Comparison of ENCODE assay signal across 9 mouse cellular contexts in the genomic region with DNA sequence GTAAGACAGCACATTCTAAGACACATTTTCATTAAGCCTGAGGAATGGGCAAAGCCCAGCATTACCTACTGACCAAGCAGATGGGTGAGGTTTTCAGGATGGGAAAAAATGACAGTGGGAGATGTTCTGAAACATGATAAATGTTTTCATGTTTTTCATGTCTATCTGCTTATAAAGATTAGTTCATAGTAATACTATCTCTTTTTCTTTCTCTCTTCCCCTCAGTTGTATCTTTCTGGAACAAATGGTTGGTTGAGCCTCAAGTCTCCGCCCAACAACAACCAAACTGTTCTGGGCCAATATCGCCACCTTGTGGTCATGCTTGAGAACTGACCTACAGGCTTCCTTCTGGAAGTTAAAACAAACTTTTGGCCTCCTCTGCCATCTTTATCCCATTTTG. TPM values are rescaled to one million over a fixed set of nuclear protein-coding genes. Genes with fewer than 3 reads are reported as not detected.
DNase-seq lines count a peak whose midpoint lies in the region; ATAC-seq and TF ChIP-seq lines count a peak whose summit lies in the region.
"Had no signal": no experiment of that assay in that cellular context is flagged by ENCODE, and none has a peak within 500 bp of the region (broad histone marks: within the 10 kb centered on the region; RNA-seq: fewer than 3 reads in every experiment).

No protein-coding gene starts in this region.

- H3K4me3 ChIP-seq in intestine, postnatal 0 days (ENCODE audit: low read depth, low read length) = no peak overlapping the region
- no peak overlapping the region for H3K4me3 ChIP-seq in intestine, embryonic 16.5 days (ENCODE audit: low read length)
- H3K4me3 ChIP-seq in E14TG2a.4 (replicated peaks; ENCODE audit: low read length) = no peak overlapping the region
- no peak overlapping the region for H3K4me3 ChIP-seq in limb, embryonic 10.5 days
- H3K4me3 ChIP-seq in forebrain, embryonic 13.5 days = no peak overlapping the region
- H3K4me3 ChIP-seq: midbrain, embryonic 12.5 days had no signal

- no peak for ATAC-seq in intestine, postnatal 0 days
- no peak for ATAC-seq in intestine, embryonic 16.5 days
- ATAC-seq in forebrain, embryonic 13.5 days = no peak

- WGBS in intestine, postnatal 0 days = 28% methylated on average over 2 of the region's 2 CpGs
- 27% methylated on average over 2 of the region's 2 CpGs for WGBS in intestine, embryonic 16.5 days
- WGBS in limb, embryonic 10.5 days = 22% methylated on average over 2 of the region's 2 CpGs
- 39% methylated on average over 2 of the region's 2 CpGs for WGBS in forebrain, embryonic 13.5 days

- H3K9me3 ChIP-seq in intestine, postnatal 0 days (ENCODE audit: control insufficient read depth) = no peaks in the 10 kb centered on the region
- H3K9me3 ChIP-seq in intestine, embryonic 16.5 days (ENCODE audit: control insufficient read depth, low read length) = no peaks in the 10 kb centered on the region
- peaks cover 5% of the 10 kb centered on the region; the same call in 1 of the 2 replicates for H3K9me3 ChIP-seq in E14TG2a.4 (ENCODE audit: low read length)
- no peaks in the 10 kb centered on the region for H3K9me3 ChIP-seq in limb, embryonic 10.5 days (replicated peaks)
- no peaks in the 10 kb centered on the region for H3K9me3 ChIP-seq in forebrain, embryonic 13.5 days (replicated peaks)
- H3K9me3 ChIP-seq: midbrain, embryonic 12.5 days had no signal

- TF ChIP-seq CTCF in intestine, postnatal 0 days (IDR thresholded peaks at IDR 0.05; ENCODE audit: low read depth) = peak; percentile 71
- TF ChIP-seq CTCF in E14TG2a.4 (conservative IDR thresholded peaks at IDR 0.05; ENCODE audit: low read length) = peak; percentile 80

- H3K27me3 ChIP-seq in intestine, postnatal 0 days (replicated peaks; ENCODE audit: control insufficient read depth, insufficient read depth, low read length) = no peaks in the 10 kb centered on the region
- H3K27me3 ChIP-seq in intestine, embryonic 16.5 days (replicated peaks; ENCODE audit: control insufficient read depth, insufficient read depth, low read length) = no peaks in the 10 kb centered on the region
- 0 out of 2 replicates have a peak, but pooled peaks cover 2% of the 10 kb centered on the region for H3K27me3 ChIP-seq in E14TG2a.4 (ENCODE audit: insufficient read depth, low read length)
- no peaks in the 10 kb centered on the region for H3K27me3 ChIP-seq in limb, embryonic 10.5 days (ENCODE audit: low read depth, poor library complexity, severe bottlenecking)
- no peaks in the 10 kb centered on the region for H3K27me3 ChIP-seq in forebrain, embryonic 13.5 days
- H3K27me3 ChIP-seq: midbrain, embryonic 12.5 days had no signal

- no peaks in the 10 kb centered on the region for H3K36me3 ChIP-seq in intestine, postnatal 0 days (ENCODE audit: control insufficient read depth, insufficient read depth)
- H3K36me3 ChIP-seq in intestine, embryonic 16.5 days (ENCODE audit: control insufficient read depth, insufficient read depth, low read length) = no peaks in the 10 kb centered on the region
- H3K36me3 ChIP-seq in E14TG2a.4 (ENCODE audit: insufficient read depth, low read length) = no peaks in the 10 kb centered on the region
- no peaks in the 10 kb centered on the region for H3K36me3 ChIP-seq in limb, embryonic 10.5 days
- H3K36me3 ChIP-seq in forebrain, embryonic 13.5 days (ENCODE audit: poor library complexity, severe bottlenecking) = no peaks in the 10 kb centered on the region
- H3K36me3 ChIP-seq: midbrain, embryonic 12.5 days had no signal

- no peaks in the 10 kb centered on the region for H3K4me1 ChIP-seq in intestine, postnatal 0 days (replicated peaks; ENCODE audit: control insufficient read depth, insufficient read depth, low read length)
- H3K4me1 ChIP-seq in intestine, embryonic 16.5 days (ENCODE audit: control insufficient read depth, insufficient read depth, low read length) = no peaks in the 10 kb centered on the region
- H3K4me1 ChIP-seq in E14TG2a.4 (replicated peaks; ENCODE audit: low read depth, low read length) = no peaks in the 10 kb centered on the region
- no peaks in the 10 kb centered on the region for H3K4me1 ChIP-seq in limb, embryonic 10.5 days
- no peaks in the 10 kb centered on the region for H3K4me1 ChIP-seq in forebrain, embryonic 13.5 days
- H3K4me1 ChIP-seq: midbrain, embryonic 12.5 days had no signal

- no peak overlapping the region for H3K9ac ChIP-seq in intestine, postnatal 0 days (ENCODE audit: low read depth, low read length)
- H3K9ac ChIP-seq in intestine, embryonic 16.5 days (ENCODE audit: low read depth, low read length) = no peak overlapping the region
- no peak overlapping the region for H3K9ac ChIP-seq in forebrain, embryonic 13.5 days
- H3K9ac ChIP-seq: midbrain, embryonic 12.5 days had no signal

- no peak overlapping the region for H3K4me2 ChIP-seq in intestine, postnatal 0 days (replicated peaks; ENCODE audit: low read depth)
- H3K4me2 ChIP-seq in intestine, embryonic 16.5 days (ENCODE audit: low read depth, low read length) = no peak overlapping the region
- no peak overlapping the region for H3K4me2 ChIP-seq in forebrain, embryonic 13.5 days
- H3K4me2 ChIP-seq: midbrain, embryonic 12.5 days had no signal

- DNase-seq in c-Kit-negative CD71-positive TER-119-positive erythroid progenitor cells, embryonic 14.5 days (ENCODE audit: low read depth, low spot score) = peak; percentile 88
- peak; percentile 56 for DNase-seq in limb, embryonic 10.5 days (ENCODE audit: low spot score)
- DNase-seq in natural killer cell, adult 2 months (ENCODE audit: low spot score in 2 of 2) = peak; percentile 71 to 81
- no peak for DNase-seq in layer of hippocampus, adult 9-11 months

- no peak overlapping the region for H3K27ac ChIP-seq in intestine, postnatal 0 days (ENCODE audit: low read depth, low read length)
- no peak overlapping the region for H3K27ac ChIP-seq in intestine, embryonic 16.5 days (ENCODE audit: low read length)
- no peak overlapping the region for H3K27ac ChIP-seq in limb, embryonic 10.5 days
- no peak overlapping the region for H3K27ac ChIP-seq in forebrain, embryonic 13.5 days
- H3K27ac ChIP-seq: midbrain, embryonic 12.5 days had no signal

RNA-seq across cellular contexts. Expression of a gene that starts 57.8 kb away (rescaled TPM):
- 0.64 and 0.85 TPM in 2 replicates for polyA plus RNA-seq in intestine, postnatal 0 days (2015; fragmentation: Nextera tagmentation; extraction: Ambion mirVana)
- polyA plus RNA-seq in intestine, embryonic 16.5 days (2015; fragmentation: Nextera tagmentation; extraction: Ambion mirVana) = 1.5 and 1.9 TPM in 2 replicates
- polyA plus RNA-seq in limb, embryonic 10.5 days (2016; fragmentation: Nextera tagmentation; extraction: Ambion mirVana) = 2.2 and 3.2 TPM in 2 replicates
- polyA plus RNA-seq in forebrain, embryonic 13.5 days (2015; fragmentation: Nextera tagmentation; extraction: Ambion mirVana) = 0.63 TPM in 2 replicates
